Mouse (Mus musculus) intestine, embryonic 16.5 days (tissue): ENCODE results near the gene Nav1. TPM values are rescaled to one million over a fixed set of nuclear protein-coding genes. Genes with fewer than 3 reads are reported as not detected.

Experiments used
- ATAC-seq: fragments of 200-750 bp; cut with Nextera tagmentation; 2 replicates; pipeline ENCODE4 v1.8.0; 2017; ENCODE audit warnings: moderate TSS enrichment, moderate library complexity
- H3K27ac ChIP-seq: fragments of 300-500 bp; sonication (generic); 2 replicates; pipeline ENCODE4 v1.5.1; 2014; ENCODE audit warnings: mild to moderate bottlenecking, low read length
- H3K27me3 ChIP-seq: fragments of 300-500 bp; sonication (generic); replicated peaks from 2 replicates; pipeline ENCODE4 v1.6.1; 2014; ENCODE audit warnings: low read length, control low read depth, mixed read lengths; ENCODE audit not compliant: control insufficient read depth, insufficient read depth
- H3K36me3 ChIP-seq: fragments of 300-500 bp; sonication (generic); 2 replicates; pipeline ENCODE4 v1.6.1; 2014; ENCODE audit warnings: low read length, control low read depth; ENCODE audit not compliant: control insufficient read depth, insufficient read depth
- H3K4me1 ChIP-seq: fragments of 300-500 bp; sonication (generic); 2 replicates; pipeline ENCODE4 v1.6.1; 2014; ENCODE audit warnings: low read length, control low read depth, mixed read lengths; ENCODE audit not compliant: control insufficient read depth, insufficient read depth
- H3K4me2 ChIP-seq: fragments of 300-500 bp; sonication (generic); 2 replicates; pipeline ENCODE4 v1.6.1; 2014; ENCODE audit warnings: low read depth, low read length, control low read depth
- H3K4me3 ChIP-seq: fragments of 300-500 bp; sonication (generic); 2 replicates; pipeline ENCODE4 v1.5.1; 2014; ENCODE audit warnings: mild to moderate bottlenecking, low read length
- H3K9ac ChIP-seq: fragments of 300-500 bp; sonication (generic); 2 replicates; pipeline ENCODE4 v1.6.1; 2014; ENCODE audit warnings: low read depth, low read length
- H3K9me3 ChIP-seq: fragments of 300-500 bp; sonication (generic); 2 replicates; pipeline ENCODE4 v1.6.1; 2016; ENCODE audit warnings: low read length, control low read depth; ENCODE audit not compliant: control insufficient read depth
- WGBS: fragments of 180-500 bp; shearing (Covaris S2); extraction: QIAGEN DNeasy Blood & Tissue Kit; methylation state at CpG from one replicate; pipeline ENCODE4 v1.1.7; 2014; 5-methylcytosine and 5-hydroxymethylcytosine counted together
- polyA plus RNA-seq: library from polyadenylated mRNA; unstranded; fragments of >200 nt; fragmentation: Nextera tagmentation; extraction: Ambion mirVana; gene quantifications from 2 replicates; pipeline ENCODE4 v1.2.1, GENCODE M21; 2015

Nav1 gene
- polyA plus RNA-seq, 1 experiment from 2014 or later: 9.0 TPM

DNA sequence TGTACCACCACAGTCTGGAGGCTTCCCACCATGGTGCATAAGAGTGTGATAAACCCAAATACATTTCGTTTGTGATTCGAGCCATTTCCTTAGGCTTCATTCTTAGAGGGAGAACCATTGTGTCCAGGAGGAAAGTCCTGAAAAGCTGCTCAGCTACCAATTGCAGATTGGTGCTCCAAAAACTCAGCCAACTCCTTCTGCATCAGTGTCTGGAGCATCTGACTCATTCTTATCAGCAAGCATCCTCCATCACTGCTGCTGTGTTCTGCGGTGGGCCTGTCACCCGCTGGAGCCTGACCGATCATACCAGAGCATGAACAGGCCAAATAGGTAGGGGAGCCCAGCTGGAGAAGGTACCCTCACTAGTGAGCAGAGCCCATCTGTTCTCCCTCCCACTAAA, 16.0 kb upstream of the Nav1 start:
- H3K9ac ChIP-seq: no peak overlapping the region
- 85% methylated on average over 5 of the region's 5 CpGs for WGBS

DNA sequence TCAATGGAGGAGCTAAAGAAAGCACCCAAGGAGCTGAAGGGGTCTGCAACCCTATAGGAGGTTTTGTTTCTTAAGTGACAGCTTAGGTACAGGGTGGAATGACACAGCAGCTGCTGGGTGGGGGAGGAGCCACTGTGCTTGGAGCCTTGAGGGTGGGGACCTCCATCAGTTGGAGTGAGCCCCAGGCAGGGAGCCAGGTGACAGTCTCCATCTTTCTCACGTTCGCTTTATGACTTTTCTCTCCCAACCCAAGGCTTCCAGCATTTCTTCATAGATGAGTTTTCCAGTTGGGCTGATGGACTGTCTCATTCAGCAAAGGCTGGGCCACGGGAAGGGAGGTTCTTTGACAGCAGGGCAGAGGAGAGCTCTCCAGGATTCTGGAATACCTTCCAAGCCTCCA, 14.2 kb upstream of the Nav1 start:
- 47% methylated on average over 3 of the region's 3 CpGs for WGBS
- no peak overlapping the region for H3K4me2 ChIP-seq

More for the DNA sequence above, 16.0 kb upstream of the Nav1 start:
- no peaks in the 10 kb centered on the region for H3K27me3 ChIP-seq
- H3K36me3 ChIP-seq: no peaks in the 10 kb centered on the region
- H3K4me1 ChIP-seq: no peaks in the 10 kb centered on the region
- no peaks in the 10 kb centered on the region for H3K9me3 ChIP-seq
- H3K27ac ChIP-seq: no peak overlapping the region
- H3K4me2 ChIP-seq: no peak overlapping the region
- no peak overlapping the region for H3K4me3 ChIP-seq
- no peak for ATAC-seq

DNA sequence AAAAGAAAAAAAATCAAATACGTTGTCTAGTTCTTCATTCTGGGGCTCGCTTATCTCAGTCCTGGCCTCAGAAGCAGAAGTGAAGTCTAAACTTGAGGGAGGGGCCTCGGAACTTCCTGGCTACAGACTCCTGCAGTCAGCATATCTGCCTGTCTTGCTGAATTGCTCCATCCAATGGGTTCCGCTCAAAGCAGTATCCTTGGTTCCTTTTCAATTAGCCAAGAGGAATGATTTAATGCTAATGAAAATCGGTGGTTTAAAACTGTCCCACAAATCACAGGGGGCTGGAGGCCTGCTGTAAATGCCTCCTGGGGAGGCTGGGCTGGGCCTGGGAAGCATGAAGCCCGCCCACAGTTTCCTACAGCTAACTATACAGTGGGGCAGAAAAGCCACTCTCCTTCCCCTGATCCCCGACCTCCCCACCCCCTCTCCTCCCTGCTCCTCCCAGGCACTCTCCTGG, 12.9 kb upstream of the Nav1 start:
- H3K4me1 ChIP-seq: 0 out of 2 replicates have a peak, but pooled peaks cover 3% of the 10 kb centered on the region
- no peaks in the 10 kb centered on the region for H3K9me3 ChIP-seq
- no peak overlapping the region for H3K4me3 ChIP-seq
- no peaks in the 10 kb centered on the region for H3K36me3 ChIP-seq
- H3K27me3 ChIP-seq: no peaks in the 10 kb centered on the region
- no peak for ATAC-seq
- H3K27ac ChIP-seq: no peak overlapping the region
- H3K9ac ChIP-seq: no peak overlapping the region
- no peak overlapping the region for H3K4me2 ChIP-seq
- WGBS: 21% methylated on average over 7 of the region's 7 CpGs

More for the DNA sequence above, 14.2 kb upstream of the Nav1 start:
- no peaks in the 10 kb centered on the region for H3K36me3 ChIP-seq
- H3K4me1 ChIP-seq: no peaks in the 10 kb centered on the region
- no peaks in the 10 kb centered on the region for H3K27me3 ChIP-seq
- no peak for ATAC-seq
- no peak overlapping the region for H3K9ac ChIP-seq
- no peak overlapping the region for H3K4me3 ChIP-seq
- H3K9me3 ChIP-seq: no peaks in the 10 kb centered on the region
- no peak overlapping the region for H3K27ac ChIP-seq

DNA sequence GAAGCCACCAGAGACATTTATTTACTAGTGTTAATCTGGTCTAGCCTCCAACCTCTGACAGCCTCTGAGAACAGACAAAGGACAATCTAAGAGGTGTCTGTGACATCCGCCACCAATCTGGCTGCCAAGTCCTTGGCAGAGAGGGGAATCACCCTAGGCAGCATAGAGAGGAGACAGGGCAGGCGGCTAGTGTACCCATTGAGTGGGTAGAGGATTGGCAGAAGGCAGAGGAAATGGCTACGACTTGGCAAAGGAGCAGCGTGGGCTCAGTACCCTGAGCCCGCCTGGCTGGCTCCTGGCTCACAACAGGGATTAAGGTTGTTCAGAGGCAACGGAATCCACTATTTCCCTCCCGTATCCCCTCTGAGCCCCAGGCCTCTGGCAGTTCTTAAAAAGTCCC, 12.0 kb upstream of the Nav1 start:
- WGBS: 62% methylated on average over 7 of the region's 7 CpGs
- Histone ChIP-seq H3K36me3 (no peaks in the 10 kb centered on the region), H3K27me3 (no peaks in the 10 kb centered on the region), H3K4me2 (no peak overlapping the region), H3K9me3 (no peaks in the 10 kb centered on the region), H3K4me3 (no peak overlapping the region), H3K27ac (no peak overlapping the region), H3K4me1 (0 out of 2 replicates have a peak, but pooled peaks cover 3% of the 10 kb centered on the region), H3K9ac (0 out of 2 replicates have a peak overlapping the region, but pooled peaks have one; percentile 8)
- no peak for ATAC-seq

DNA sequence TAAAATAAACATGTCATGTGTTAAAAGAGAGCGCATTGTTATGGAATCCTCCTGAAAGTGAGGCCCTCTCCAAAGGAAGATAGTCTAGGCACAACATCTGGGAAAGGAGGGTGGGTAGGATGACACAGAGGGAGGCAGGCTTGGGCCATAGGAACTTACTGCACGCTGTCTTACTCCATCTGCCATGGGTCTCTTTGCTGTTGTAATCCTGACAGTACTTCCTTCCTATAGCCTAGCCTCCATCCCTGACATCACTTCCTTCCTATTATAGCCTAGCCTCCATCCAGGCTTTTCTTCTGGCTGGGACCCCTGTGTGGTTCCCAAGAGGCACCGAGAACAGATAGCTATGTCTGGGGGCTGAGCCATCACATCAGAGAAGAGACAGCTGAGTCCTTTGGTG, 10.2 kb upstream of the Nav1 start:
- H3K4me2 ChIP-seq: no peak overlapping the region

DNA sequence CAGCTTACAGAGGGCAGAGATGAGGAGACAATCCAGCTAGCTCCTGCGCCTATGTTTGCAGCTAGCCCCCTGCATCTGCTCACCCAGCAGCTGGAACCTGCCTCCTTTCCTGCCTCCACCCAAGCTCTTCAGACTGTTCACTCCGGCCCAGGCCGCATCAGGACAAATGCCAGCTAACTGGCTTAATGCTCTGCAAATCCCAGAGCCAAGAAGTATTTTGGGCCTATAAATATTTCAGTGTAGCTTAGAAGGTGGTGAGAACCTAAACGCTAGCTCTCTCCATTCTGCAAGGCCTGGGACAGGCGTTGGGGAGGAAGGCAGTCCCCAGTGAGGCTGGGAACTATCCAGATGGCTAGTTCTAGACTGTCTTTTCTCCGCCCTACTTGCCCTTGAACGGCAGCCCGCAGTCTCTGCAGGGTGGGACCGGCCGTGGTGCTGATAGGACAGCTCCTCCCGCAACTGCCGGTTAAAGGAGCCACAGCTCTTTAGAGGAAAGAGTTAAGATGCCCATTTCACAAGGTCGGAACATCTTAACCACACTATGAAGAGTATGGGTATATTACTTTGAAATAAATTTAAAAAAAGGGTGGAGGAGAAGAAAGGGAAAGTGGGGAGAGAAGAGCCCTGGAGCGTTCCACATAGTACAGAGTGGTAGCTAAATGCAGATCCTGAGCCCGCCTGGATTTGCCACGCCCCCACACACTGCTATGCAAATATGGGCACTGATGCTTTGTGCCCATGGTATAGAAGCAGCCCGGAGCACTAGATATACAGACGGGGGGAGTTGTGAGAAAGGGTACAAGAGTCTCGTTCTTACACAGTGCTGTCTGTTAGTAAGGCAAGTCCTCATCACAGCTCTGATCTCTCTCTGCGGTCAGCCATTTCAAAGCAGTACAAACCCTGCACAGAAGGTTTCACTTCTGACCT, 8.9 kb upstream of the Nav1 start:
- Histone ChIP-seq H3K9me3 (no peaks in the 10 kb centered on the region), H3K4me3 (no peak overlapping the region), H3K27ac (no peak overlapping the region), H3K9ac (no peak overlapping the region), H3K27me3 (no peaks in the 10 kb centered on the region), H3K4me1 (0 out of 2 replicates have a peak, but pooled peaks cover 3% of the 10 kb centered on the region), H3K36me3 (no peaks in the 10 kb centered on the region), H3K4me2 (no peak overlapping the region)
- 19% methylated on average over 20 of the region's 20 CpGs for WGBS
- peak; percentile 65 for ATAC-seq

More for the DNA sequence above, 10.2 kb upstream of the Nav1 start:
- Histone ChIP-seq H3K4me3 (no peak overlapping the region), H3K4me1 (0 out of 2 replicates have a peak, but pooled peaks cover 3% of the 10 kb centered on the region), H3K9ac (no peak overlapping the region), H3K9me3 (no peaks in the 10 kb centered on the region), H3K27me3 (no peaks in the 10 kb centered on the region), H3K36me3 (no peaks in the 10 kb centered on the region), H3K27ac (no peak overlapping the region)
- 84% methylated on average over 3 of the region's 3 CpGs for WGBS
- ATAC-seq: no peak

DNA sequence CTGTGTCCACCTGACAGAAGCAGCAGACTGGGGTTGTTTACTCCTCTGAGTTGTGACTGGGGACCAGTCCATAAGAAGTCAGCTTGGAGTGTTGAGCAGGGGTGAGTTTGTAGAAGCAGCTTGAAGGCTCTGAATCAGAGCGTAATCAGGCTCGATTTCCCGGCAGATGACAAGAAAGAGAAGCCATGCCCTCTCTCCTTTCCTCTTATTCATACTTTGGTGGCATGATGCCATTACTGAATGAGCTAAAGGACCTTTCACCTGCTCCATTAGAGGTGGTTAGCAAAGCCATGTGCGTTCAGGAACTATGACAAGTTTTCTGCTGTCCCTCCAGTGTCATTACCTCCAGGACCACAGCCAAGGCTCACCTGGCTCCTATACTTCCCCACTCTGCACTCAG, 2.5 kb upstream of the Nav1 start:
- 79% methylated on average over 4 of the region's 4 CpGs for WGBS

DNA sequence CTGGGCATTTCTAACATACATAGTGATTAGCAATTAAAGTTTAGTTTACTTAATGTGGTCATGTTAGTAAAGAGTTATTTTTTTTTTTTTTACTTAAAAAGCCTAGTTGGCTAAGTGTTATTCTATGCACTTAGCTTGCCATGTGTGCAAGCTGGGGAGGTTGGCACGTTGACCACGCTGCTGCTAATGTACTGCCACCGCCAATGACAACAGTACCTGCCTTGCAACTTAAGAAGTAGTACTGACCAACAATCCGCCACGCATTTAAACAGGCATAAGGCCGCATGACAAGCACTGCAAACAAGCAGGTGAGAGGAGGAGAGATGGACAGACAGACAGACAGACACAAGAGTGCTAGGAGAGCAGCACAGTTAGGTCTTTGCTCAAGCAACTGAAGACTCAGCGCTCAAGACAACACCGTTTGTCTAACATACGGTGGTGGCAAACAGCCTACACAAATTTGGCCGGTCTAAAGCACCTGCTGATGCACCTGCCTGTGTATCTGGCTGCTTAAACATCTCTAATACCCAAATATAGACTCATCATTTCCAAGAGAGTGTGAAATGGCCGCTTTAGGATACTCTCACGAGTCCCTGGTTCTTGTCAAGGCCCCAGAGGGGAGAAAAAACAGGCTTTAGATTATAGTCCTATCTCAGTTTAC, 610 bp downstream of the Nav1 start:
- ATAC-seq: no peak
- WGBS: 89% methylated on average over 12 of the region's 12 CpGs
- H3K27ac ChIP-seq: no peak overlapping the region
- no peak overlapping the region for H3K9ac ChIP-seq
- H3K36me3 ChIP-seq: no peaks in the 10 kb centered on the region
- no peak overlapping the region for H3K4me3 ChIP-seq
- H3K4me1 ChIP-seq: no peaks in the 10 kb centered on the region
- H3K4me2 ChIP-seq: no peak overlapping the region
- no peaks in the 10 kb centered on the region for H3K27me3 ChIP-seq
- no peaks in the 10 kb centered on the region for H3K9me3 ChIP-seq

More for the DNA sequence above, 2.5 kb upstream of the Nav1 start:
- Histone ChIP-seq H3K27ac (no peak overlapping the region), H3K9me3 (no peaks in the 10 kb centered on the region), H3K36me3 (no peaks in the 10 kb centered on the region), H3K27me3 (no peaks in the 10 kb centered on the region), H3K4me2 (no peak overlapping the region), H3K9ac (no peak overlapping the region), H3K4me1 (no peaks in the 10 kb centered on the region), H3K4me3 (no peak overlapping the region)
- no peak for ATAC-seq

DNA sequence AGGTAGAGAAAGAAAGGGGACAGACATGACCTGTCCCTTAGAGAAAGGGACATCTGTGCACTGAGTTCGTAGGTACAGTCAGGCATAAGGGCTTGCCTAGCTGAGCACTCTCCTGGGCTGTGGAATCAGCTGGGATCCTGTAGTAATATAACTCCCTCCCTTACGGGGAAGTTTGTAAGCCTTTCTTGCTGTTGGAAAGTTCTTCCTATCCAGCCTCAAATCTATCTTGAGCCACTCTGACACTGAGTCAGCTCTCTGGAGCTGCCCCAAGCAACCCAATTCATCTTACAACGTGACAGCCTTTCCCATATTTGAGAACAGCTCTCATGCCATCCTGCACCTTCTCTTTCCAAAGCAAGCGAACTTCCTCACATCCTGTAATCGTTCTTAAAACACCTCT, 1.6 kb downstream of the Nav1 start:
- Histone ChIP-seq H3K27me3 (no peaks in the 10 kb centered on the region), H3K36me3 (no peaks in the 10 kb centered on the region), H3K4me1 (no peaks in the 10 kb centered on the region), H3K4me3 (no peak overlapping the region), H3K9ac (no peak overlapping the region), H3K9me3 (no peaks in the 10 kb centered on the region), H3K4me2 (no peak overlapping the region), H3K27ac (no peak overlapping the region; the same call in 1 of the 2 replicates)
- ATAC-seq: no peak
- 76% methylated on average over 5 of the region's 5 CpGs for WGBS
